Mouse (Mus musculus) kidney, adult 2 months (tissue): ENCODE measurements at regions not wholly inside any gene's neighbourhood (a gene's known extent, or its start where the extent isn't known, plus 50 kb on each side); places are given as distances from the start of the nearest gene placed in this dataset.
"Not testable (repeated sequence)": the region's sequence is repeated elsewhere in the genome, so short reads cannot be mapped to it uniquely, and the experiment has no call there.

Source experiments
- CTCF ChIP-seq: fragments of 200-500 bp; conservative IDR thresholded peaks from 2 replicates; pipeline ENCODE4 v1.5.1; 2011; ENCODE audit warnings: low read depth, mild to moderate bottlenecking, control low read depth, low read length, moderate library complexity, mixed read lengths; ENCODE audit not compliant: insufficient read depth, insufficient read length
- POLR2A ChIP-seq: fragments of 200-500 bp; IDR thresholded peaks from one replicate; pipeline ENCODE4 v1.6.1; 2011; ENCODE audit warnings: low read depth, low read length, control low read depth

DNA sequence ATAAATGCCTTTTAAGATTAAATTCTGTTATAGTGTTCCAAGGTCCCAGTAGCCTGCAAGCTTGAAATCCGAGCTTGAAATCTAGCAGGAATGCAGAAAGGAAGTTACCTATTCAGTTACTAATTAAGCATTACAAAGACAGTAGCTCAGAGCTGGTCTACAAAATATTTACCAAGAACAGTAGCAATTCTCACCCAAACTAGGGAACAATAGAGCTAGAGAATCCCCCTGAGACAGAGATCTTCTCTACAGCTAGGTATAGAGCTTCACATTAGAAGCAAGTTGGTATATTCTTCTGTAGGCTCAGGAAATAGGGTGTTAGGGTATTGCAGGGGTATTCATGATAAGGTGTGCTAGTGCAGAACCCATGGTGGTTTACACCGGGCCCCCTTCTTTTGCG lies 114.3 kb downstream of the Ibtk start:
- TF ChIP-seq POLR2A, CTCF: not testable (repeated sequence)
